Mouse (Mus musculus): ENCODE results near the gene Tshz2. TPM values are rescaled to one million over a fixed set of nuclear protein-coding genes. Genes with fewer than 3 reads are reported as not detected.

Tshz2 gene
- polyA plus RNA-seq, 1 experiment from 2014 or later = 5.9 TPM

- no peak for ATAC-seq (ENCODE audit: insufficient number of reproducible peaks, low FRiP score, low TSS enrichment, low read depth)
- Histone ChIP-seq H3K4me1 (ENCODE audit: control insufficient read depth, insufficient read depth, low read length) (peaks cover 31% of the 10 kb centered on the region), H3K4me3 (ENCODE audit: low read depth, low read length) (no peak overlapping the region), H3K27me3 (ENCODE audit: control insufficient read depth, insufficient read depth, low read length) (no peaks in the 10 kb centered on the region), H3K9ac (ENCODE audit: low read length) (no peak overlapping the region), H3K36me3 (ENCODE audit: control insufficient read depth, insufficient read depth, low read length) (no peaks in the 10 kb centered on the region), H3K9me3 (ENCODE audit: control insufficient read depth, low read length) (no peaks in the 10 kb centered on the region), H3K4me2 (ENCODE audit: low read depth, severe bottlenecking) (0 out of 2 replicates have a peak overlapping the region, but pooled peaks have one; percentile 1), H3K27ac (replicated peaks; ENCODE audit: low read depth, low read length) (no peak overlapping the region)
- 14% methylated on average over 26 of the region's 26 CpGs for WGBS
- peak; percentile 48 for DNase-seq (ENCODE audit: low spot score)
These were observed 150.3 kb downstream of the Tshz2 start for GRCm38 (mm10) chr2:169782874-169783680.

- H3K27me3 ChIP-seq (ENCODE audit: control insufficient read depth, insufficient read depth, low read length) = no peaks in the 10 kb centered on the region
- ATAC-seq (ENCODE audit: insufficient number of reproducible peaks, low FRiP score, low TSS enrichment, low read depth) = no peak
- H3K4me1 ChIP-seq (ENCODE audit: control insufficient read depth, insufficient read depth, low read length) = peaks cover 36% of the 10 kb centered on the region
- no peak overlapping the region for H3K9ac ChIP-seq (ENCODE audit: low read length)
- no peaks in the 10 kb centered on the region for H3K9me3 ChIP-seq (ENCODE audit: control insufficient read depth, low read length)
- no peak overlapping the region for H3K4me2 ChIP-seq (ENCODE audit: low read depth, severe bottlenecking)
- no peak overlapping the region for H3K27ac ChIP-seq (replicated peaks; ENCODE audit: low read depth, low read length)
- H3K36me3 ChIP-seq (ENCODE audit: control insufficient read depth, insufficient read depth, low read length) = no peaks in the 10 kb centered on the region
- H3K4me3 ChIP-seq (ENCODE audit: low read depth, low read length) = no peak overlapping the region
- no peak for DNase-seq (ENCODE audit: low spot score)
- 74% methylated on average over 2 of the region's 2 CpGs for WGBS
These were observed 150.8 kb downstream of the Tshz2 start for GRCm38 (mm10) chr2:169783681-169784033.

GRCm38 (mm10) chr2:169787381-169787780, 154.6 kb downstream of the Tshz2 start:
- no peak for ATAC-seq (ENCODE audit: insufficient number of reproducible peaks, low FRiP score, low TSS enrichment, low read depth)
- 28% methylated on average over 5 of the region's 5 CpGs for WGBS
- Histone ChIP-seq H3K4me1 (ENCODE audit: control insufficient read depth, insufficient read depth, low read length) (peaks cover 41% of the 10 kb centered on the region), H3K4me3 (ENCODE audit: low read depth, low read length) (no peak overlapping the region), H3K27me3 (ENCODE audit: control insufficient read depth, insufficient read depth, low read length) (no peaks in the 10 kb centered on the region), H3K27ac (replicated peaks; ENCODE audit: low read depth, low read length) (no peak overlapping the region), H3K4me2 (ENCODE audit: low read depth, severe bottlenecking) (no peak overlapping the region), H3K9ac (ENCODE audit: low read length) (no peak overlapping the region), H3K9me3 (ENCODE audit: control insufficient read depth, low read length) (no peaks in the 10 kb centered on the region), H3K36me3 (ENCODE audit: control insufficient read depth, insufficient read depth, low read length) (no peaks in the 10 kb centered on the region)
- DNase-seq (ENCODE audit: low spot score) = no peak

- ATAC-seq (ENCODE audit: insufficient number of reproducible peaks, low FRiP score, low TSS enrichment, low read depth) (no peak), DNase-seq (ENCODE audit: low spot score) (peak; percentile 46)
- H3K9ac ChIP-seq (ENCODE audit: low read length) = no peak overlapping the region
- 12% methylated on average over 11 of the region's 11 CpGs for WGBS
- no peak overlapping the region for H3K4me3 ChIP-seq (ENCODE audit: low read depth, low read length)
- peaks cover 41% of the 10 kb centered on the region for H3K4me1 ChIP-seq (ENCODE audit: control insufficient read depth, insufficient read depth, low read length)
- H3K27ac ChIP-seq (replicated peaks; ENCODE audit: low read depth, low read length) = no peak overlapping the region; the same call in 1 of the 2 replicates
- H3K36me3 ChIP-seq (ENCODE audit: control insufficient read depth, insufficient read depth, low read length) = no peaks in the 10 kb centered on the region
- no peaks in the 10 kb centered on the region for H3K9me3 ChIP-seq (ENCODE audit: control insufficient read depth, low read length)
- H3K4me2 ChIP-seq (ENCODE audit: low read depth, severe bottlenecking) = no peak overlapping the region
- no peaks in the 10 kb centered on the region for H3K27me3 ChIP-seq (ENCODE audit: control insufficient read depth, insufficient read depth, low read length)
These were observed 155.1 kb downstream of the Tshz2 start for GRCm38 (mm10) chr2:169787906-169788305.

- DNase-seq (ENCODE audit: low spot score) (peak; percentile 85), ATAC-seq (ENCODE audit: insufficient number of reproducible peaks, low FRiP score, low TSS enrichment, low read depth) (peak; percentile 77; the same call in 1 of the 2 replicates)
- peak overlapping the region; percentile 38; the same call in 1 of the 2 replicates for H3K27ac ChIP-seq (replicated peaks; ENCODE audit: low read depth, low read length)
- no peaks in the 10 kb centered on the region for H3K9me3 ChIP-seq (ENCODE audit: control insufficient read depth, low read length)
- H3K4me1 ChIP-seq (ENCODE audit: control insufficient read depth, insufficient read depth, low read length) = peaks cover 32% of the 10 kb centered on the region
- peak overlapping the region; percentile 29 for H3K4me2 ChIP-seq (ENCODE audit: low read depth, severe bottlenecking)
- H3K4me3 ChIP-seq (ENCODE audit: low read depth, low read length) = no peak overlapping the region
- H3K27me3 ChIP-seq (ENCODE audit: control insufficient read depth, insufficient read depth, low read length) = no peaks in the 10 kb centered on the region
- no peaks in the 10 kb centered on the region for H3K36me3 ChIP-seq (ENCODE audit: control insufficient read depth, insufficient read depth, low read length)
- WGBS = under 1% methylated on average over 12 of the region's 12 CpGs
- no peak overlapping the region for H3K9ac ChIP-seq (ENCODE audit: low read length)
These were observed 157.8 kb downstream of the Tshz2 start for GRCm38 (mm10) chr2:169790439-169791131.

- DNase-seq (ENCODE audit: low spot score) (no peak), ATAC-seq (ENCODE audit: insufficient number of reproducible peaks, low FRiP score, low TSS enrichment, low read depth) (no peak)
- no peak overlapping the region for H3K4me3 ChIP-seq (ENCODE audit: low read depth, low read length)
- 28% methylated on average over 3 of the region's 3 CpGs for whole genome bisulfite sequencing
- H3K4me1 ChIP-seq (ENCODE audit: control insufficient read depth, insufficient read depth, low read length) = peaks cover 24% of the 10 kb centered on the region
- H3K9me3 ChIP-seq (ENCODE audit: control insufficient read depth, low read length) = no peaks in the 10 kb centered on the region
- H3K9ac ChIP-seq (ENCODE audit: low read length) = no peak overlapping the region
- H3K27ac ChIP-seq (replicated peaks; ENCODE audit: low read depth, low read length) = no peak overlapping the region
- H3K4me2 ChIP-seq (ENCODE audit: low read depth, severe bottlenecking) = no peak overlapping the region
- no peaks in the 10 kb centered on the region for H3K36me3 ChIP-seq (ENCODE audit: control insufficient read depth, insufficient read depth, low read length)
- H3K27me3 ChIP-seq (ENCODE audit: control insufficient read depth, insufficient read depth, low read length) = no peaks in the 10 kb centered on the region
These were observed 159.9 kb downstream of the Tshz2 start for GRCm38 (mm10) chr2:169792706-169793105.

DNA sequence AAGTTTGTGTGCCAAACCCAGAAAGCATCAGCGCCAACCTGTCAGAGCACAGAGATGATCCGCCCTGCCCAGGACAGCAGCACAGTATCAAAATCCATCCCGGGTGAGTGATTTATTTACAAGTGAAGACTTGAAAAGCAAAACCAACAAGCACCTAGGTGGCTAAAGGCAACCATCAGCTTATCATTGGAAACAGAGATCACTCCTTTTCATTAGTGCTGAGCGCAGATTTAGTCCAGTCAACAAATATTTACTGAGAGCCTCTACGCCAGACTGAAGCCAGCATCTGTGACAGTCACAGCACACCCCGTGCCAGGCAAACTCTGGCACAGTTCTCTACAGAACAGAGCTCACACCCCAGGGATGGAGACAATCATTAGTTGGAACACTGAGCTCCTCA, 169.4 kb downstream of the Tshz2 start:
- WGBS = 95% methylated on average over 6 of the region's 6 CpGs
- no peak overlapping the region for H3K4me3 ChIP-seq (ENCODE audit: low read depth, low read length)
- no peak overlapping the region for H3K27ac ChIP-seq (replicated peaks; ENCODE audit: low read depth, low read length)
- DNase-seq (ENCODE audit: low spot score) = no peak
- no peak overlapping the region for H3K9ac ChIP-seq (ENCODE audit: low read length)
- ATAC-seq (ENCODE audit: insufficient number of reproducible peaks, low FRiP score, low TSS enrichment, low read depth) = no peak
- no peak overlapping the region for H3K4me2 ChIP-seq (ENCODE audit: low read depth, severe bottlenecking)
- no peaks in the 10 kb centered on the region for H3K27me3 ChIP-seq (ENCODE audit: control insufficient read depth, insufficient read depth, low read length)
- H3K9me3 ChIP-seq (ENCODE audit: control insufficient read depth, low read length) = no peaks in the 10 kb centered on the region
- peaks cover 4% of the 10 kb centered on the region; the same call in 1 of the 2 replicates for H3K4me1 ChIP-seq (ENCODE audit: control insufficient read depth, insufficient read depth, low read length)
- no peaks in the 10 kb centered on the region for H3K36me3 ChIP-seq (ENCODE audit: control insufficient read depth, insufficient read depth, low read length)

GRCm38 (mm10) chr2:169804380-169804779, 171.6 kb downstream of the Tshz2 start:
- H3K4me1 ChIP-seq (ENCODE audit: control insufficient read depth, insufficient read depth, low read length) = peaks cover 4% of the 10 kb centered on the region; the same call in 1 of the 2 replicates
- 48% methylated on average over 5 of the region's 5 CpGs for WGBS
- peak; percentile 40 for DNase-seq (ENCODE audit: low spot score)
- H3K9ac ChIP-seq (ENCODE audit: low read length) = no peak overlapping the region
- H3K4me2 ChIP-seq (ENCODE audit: low read depth, severe bottlenecking) = no peak overlapping the region
- H3K27me3 ChIP-seq (ENCODE audit: control insufficient read depth, insufficient read depth, low read length) = no peaks in the 10 kb centered on the region
- no peaks in the 10 kb centered on the region for H3K9me3 ChIP-seq (ENCODE audit: control insufficient read depth, low read length)
- H3K4me3 ChIP-seq (ENCODE audit: low read depth, low read length) = no peak overlapping the region
- H3K36me3 ChIP-seq (ENCODE audit: control insufficient read depth, insufficient read depth, low read length) = no peaks in the 10 kb centered on the region
- no peak overlapping the region for H3K27ac ChIP-seq (replicated peaks; ENCODE audit: low read depth, low read length)
- no peak for ATAC-seq (ENCODE audit: insufficient number of reproducible peaks, low FRiP score, low TSS enrichment, low read depth)
